Mouse (Mus musculus) heart, adult 8-10 months (tissue): Measurements from ENCODE around the gene Gm44511. TPM values are rescaled to one million over a fixed set of nuclear protein-coding genes. Genes with fewer than 3 reads are reported as not detected.

Experiments
- DNase-seq: peaks from one replicate; pipeline ENCODE4 v3.0.0; 2022; ENCODE audit warnings: low spot score
- total RNA-seq, 4 experiments: library from RNA; stranded (reverse); gene quantifications; 2 replicates each; pipeline ENCODE4 v1.2.4; 2022

Gene Gm44511
- total RNA-seq = not detected

- DNase-seq = no peak
These were observed at the start of gene Gm44511, which contains the start of gene Klrb1b for GRCm38 (mm10) chr6:128826132-128826531. Gm44511 (minus strand) TSS chr6:128826315. Klrb1b (minus strand) TSS chr6:128826331.

GRCm38 (mm10) chr6:128871910-128872610 lies 45.9 kb upstream of the Gm44511 start:
- no peak for DNase-seq

GRCm38 (mm10) chr6:128868861-128869260 lies 42.7 kb upstream of the Gm44511 start:
- no peak for DNase-seq

GRCm38 (mm10) chr6:128857976-128858375 lies 31.9 kb upstream of the Gm44511 start:
- DNase-seq = no peak

GRCm38 (mm10) chr6:128856250-128856649 lies 30.1 kb upstream of the Gm44511 start:
- peak; percentile 92 for DNase-seq

GRCm38 (mm10) chr6:128855477-128855876 lies 29.4 kb upstream of the Gm44511 start:
- no peak for DNase-seq

- DNase-seq = no peak
These were observed 28.8 kb upstream of the Gm44511 start for GRCm38 (mm10) chr6:128854895-128855294.

GRCm38 (mm10) chr6:128854024-128854820 lies 28.1 kb upstream of the Gm44511 start:
- DNase-seq = peak; percentile 70

- DNase-seq = no peak
These were observed 26.7 kb upstream of the Gm44511 start for GRCm38 (mm10) chr6:128852766-128853165.

GRCm38 (mm10) chr6:128851151-128851550 lies 25.0 kb upstream of the Gm44511 start:
- no peak for DNase-seq

- DNase-seq = no peak
These were observed 24.6 kb upstream of the Gm44511 start for GRCm38 (mm10) chr6:128850671-128851070.

GRCm38 (mm10) chr6:128849902-128850301 lies 23.8 kb upstream of the Gm44511 start:
- no peak for DNase-seq

- DNase-seq = no peak
These were observed 21.3 kb upstream of the Gm44511 start for GRCm38 (mm10) chr6:128847401-128847800.

- no peak for DNase-seq
These were observed 20.0 kb upstream of the Gm44511 start for GRCm38 (mm10) chr6:128845998-128846542.

- peak; percentile 93 for DNase-seq
These were observed 19.3 kb upstream of the Gm44511 start for GRCm38 (mm10) chr6:128845319-128845979.

- no peak for DNase-seq
These were observed 18.5 kb upstream of the Gm44511 start for GRCm38 (mm10) chr6:128844586-128845080.

GRCm38 (mm10) chr6:128844131-128844530 lies 18.0 kb upstream of the Gm44511 start:
- DNase-seq = no peak

- peak; percentile 81 for DNase-seq
These were observed 17.4 kb upstream of the Gm44511 start for GRCm38 (mm10) chr6:128843479-128843992.

- peak; percentile 95 for DNase-seq
These were observed 16.9 kb upstream of the Gm44511 start for GRCm38 (mm10) chr6:128842945-128843478.

- no peak for DNase-seq
These were observed 16.3 kb upstream of the Gm44511 start for GRCm38 (mm10) chr6:128842356-128842944.
